Mouse (Mus musculus) heart, adult 2 months (tissue): ENCODE measurements at regions not wholly inside any gene's neighbourhood (a gene's known extent, or its start where the extent isn't known, plus 50 kb on each side); places are given as distances from the start of the nearest gene placed in this dataset.

Experiments used
- CTCF ChIP-seq: fragments of 200-600 bp; IDR thresholded peaks from 2 replicates; pipeline ENCODE4 v1.8.1; 2022; ENCODE audit warnings: antibody characterized with exemption, mild to moderate bottlenecking, moderate library complexity
- EP300 ChIP-seq: fragments of 200-500 bp; IDR thresholded peaks from 2 replicates; pipeline ENCODE4 v1.6.1; 2011; ENCODE audit warnings: low read depth, low read length, control low read depth; ENCODE audit not compliant: insufficient read depth
- POLR2A ChIP-seq: fragments of 200-500 bp; IDR thresholded peaks from 2 replicates; pipeline ENCODE4 v1.6.1; 2011; ENCODE audit warnings: mild to moderate bottlenecking, low read depth, low read length, control low read depth; ENCODE audit not compliant: insufficient read depth

DNA sequence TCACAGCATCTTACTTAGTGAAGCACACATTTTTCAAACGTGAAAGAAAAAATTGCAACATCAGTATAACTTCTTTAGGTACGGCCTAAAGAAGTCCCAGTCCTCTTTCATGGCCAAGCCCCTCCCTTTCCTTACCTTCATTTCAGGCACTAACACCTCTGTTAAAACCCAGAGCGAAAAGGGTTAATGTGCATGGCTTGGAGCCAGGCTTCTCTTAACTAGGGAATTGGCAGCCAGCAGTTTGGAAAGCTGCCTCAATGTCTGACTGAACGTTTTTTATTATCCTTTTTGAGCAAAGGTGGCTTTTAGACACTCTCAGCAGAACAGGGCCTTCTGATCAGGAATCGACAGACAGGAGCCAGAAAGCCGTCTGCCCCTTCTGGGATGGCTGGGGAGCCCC is 726.4 kb upstream of the Sox9 start:
- TF ChIP-seq POLR2A (no peak), CTCF (no peak), EP300 (no peak)
